Mouse (Mus musculus): Measurements from ENCODE around the gene Cavin1.

DNA sequence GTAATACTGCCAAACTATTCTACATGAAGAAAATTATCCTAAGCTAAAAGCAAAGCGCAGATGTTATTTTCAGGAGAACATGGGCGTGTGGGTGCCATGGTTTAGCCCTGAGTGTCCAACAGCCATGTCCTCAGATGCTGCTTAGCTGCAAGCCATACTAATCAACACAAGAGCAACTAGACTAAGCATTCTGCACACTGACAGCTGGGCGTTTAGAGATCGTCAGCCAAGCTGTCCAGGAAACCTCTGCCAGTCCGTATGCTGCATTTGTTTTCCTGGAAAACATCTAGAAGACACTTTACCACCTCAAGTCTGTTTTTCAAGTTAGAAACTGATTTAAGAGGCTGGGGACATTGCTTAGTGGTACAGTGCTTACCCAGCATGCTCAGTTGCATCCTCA is 56.3 kb downstream of the Cavin1 start:
- no peak for TF ChIP-seq GATA1 (IDR thresholded peaks at IDR 0.05; ENCODE audit: borderline replicate concordance, low read length)
- TF ChIP-seq FLI1 (IDR thresholded peaks at IDR 0.05; ENCODE audit: low read length): no peak

Measured in megakaryocyte, embryonic 14.5 days (primary cell).